Mouse (Mus musculus): ENCODE results near the gene Brd2. TPM values are rescaled to one million over a fixed set of nuclear protein-coding genes. Genes with fewer than 3 reads are reported as not detected.

The Brd2 gene
- total RNA-seq, 2 experiments from 2014 or later = 182 to 193 TPM

DNA sequence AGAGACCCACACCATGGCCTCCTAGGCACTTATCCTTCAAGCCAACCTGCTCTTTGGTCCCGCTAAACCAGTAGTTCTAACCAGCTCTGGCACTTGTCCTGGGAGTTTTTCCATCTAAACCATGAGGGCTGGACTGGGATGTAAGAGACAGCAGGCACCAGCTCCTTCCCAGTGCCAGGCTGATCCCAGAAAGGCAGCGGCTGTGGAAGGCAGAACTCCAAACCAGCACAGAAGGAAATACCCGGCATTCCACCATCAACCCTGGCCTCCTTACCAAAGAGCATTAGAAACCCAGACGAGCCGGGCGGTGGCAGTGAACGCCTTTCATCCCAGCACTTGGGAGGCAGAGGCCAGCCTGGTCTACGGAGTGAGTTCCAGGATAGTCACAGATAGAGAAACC, 12.1 kb downstream of the Brd2 start:
- DNase-seq = no peak

GRCm38 (mm10) chr17:34109806-34110195, 12.6 kb downstream of the Brd2 start:
- DNase-seq = no peak

- DNase-seq = no peak
These were observed 13.2 kb downstream of the Brd2 start for GRCm38 (mm10) chr17:34109038-34109805.

- no peak for DNase-seq
These were observed 14.0 kb downstream of the Brd2 start for GRCm38 (mm10) chr17:34108460-34108859.

GRCm38 (mm10) chr17:34107109-34107867, 15.1 kb downstream of the Brd2 start:
- DNase-seq = no peak

GRCm38 (mm10) chr17:34106555-34106954, 15.9 kb downstream of the Brd2 start:
- no peak for DNase-seq

GRCm38 (mm10) chr17:34104804-34105203, 17.6 kb downstream of the Brd2 start:
- no peak for DNase-seq

DNA sequence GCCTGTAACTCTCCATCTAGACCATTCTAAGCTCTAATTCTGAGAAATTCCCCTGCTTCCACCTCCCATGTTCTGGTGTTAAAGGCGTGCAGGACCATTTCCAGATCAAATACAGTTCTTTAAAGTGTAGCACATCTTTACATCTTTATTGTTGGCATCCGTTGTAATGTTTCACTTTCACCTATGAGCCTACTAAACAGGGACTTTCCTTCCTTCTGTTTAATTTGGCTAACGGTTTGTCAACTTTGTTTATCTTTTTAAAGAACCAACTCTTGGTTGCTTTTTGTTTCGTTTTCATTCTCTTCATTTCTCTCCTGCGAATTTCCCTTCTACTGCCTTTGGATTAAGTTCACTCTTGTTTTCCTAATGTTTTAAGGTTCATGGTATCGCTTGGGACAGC, 19.6 kb downstream of the Brd2 start:
- no peak for DNase-seq

- DNase-seq = peak; percentile 83 to 87
These were observed 20.8 kb downstream of the Brd2 start for GRCm38 (mm10) chr17:34101604-34102032.

- no peak for DNase-seq
These were observed 21.2 kb downstream of the Brd2 start for GRCm38 (mm10) chr17:34101185-34101584.

DNA sequence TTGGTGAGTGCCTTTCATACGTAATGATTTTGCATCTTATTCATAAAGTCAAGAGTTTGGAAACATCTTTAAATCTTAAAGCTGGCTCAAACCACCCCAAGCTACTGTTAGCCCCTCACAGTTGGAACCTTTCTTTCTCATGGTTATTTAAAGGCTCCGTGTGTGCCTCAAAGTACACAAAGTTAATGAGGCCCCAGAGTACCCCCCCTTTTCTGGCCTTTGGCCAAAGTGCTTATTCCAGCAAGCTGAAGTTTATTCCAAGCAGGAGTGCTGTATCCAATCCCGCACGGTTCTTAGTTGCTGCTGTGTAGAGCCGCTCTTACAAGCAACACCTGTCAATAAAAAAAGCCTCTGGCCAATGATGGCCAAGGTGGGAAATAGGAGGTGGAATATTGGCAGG, 22.9 kb downstream of the Brd2 start:
- no peak for DNase-seq

DNA sequence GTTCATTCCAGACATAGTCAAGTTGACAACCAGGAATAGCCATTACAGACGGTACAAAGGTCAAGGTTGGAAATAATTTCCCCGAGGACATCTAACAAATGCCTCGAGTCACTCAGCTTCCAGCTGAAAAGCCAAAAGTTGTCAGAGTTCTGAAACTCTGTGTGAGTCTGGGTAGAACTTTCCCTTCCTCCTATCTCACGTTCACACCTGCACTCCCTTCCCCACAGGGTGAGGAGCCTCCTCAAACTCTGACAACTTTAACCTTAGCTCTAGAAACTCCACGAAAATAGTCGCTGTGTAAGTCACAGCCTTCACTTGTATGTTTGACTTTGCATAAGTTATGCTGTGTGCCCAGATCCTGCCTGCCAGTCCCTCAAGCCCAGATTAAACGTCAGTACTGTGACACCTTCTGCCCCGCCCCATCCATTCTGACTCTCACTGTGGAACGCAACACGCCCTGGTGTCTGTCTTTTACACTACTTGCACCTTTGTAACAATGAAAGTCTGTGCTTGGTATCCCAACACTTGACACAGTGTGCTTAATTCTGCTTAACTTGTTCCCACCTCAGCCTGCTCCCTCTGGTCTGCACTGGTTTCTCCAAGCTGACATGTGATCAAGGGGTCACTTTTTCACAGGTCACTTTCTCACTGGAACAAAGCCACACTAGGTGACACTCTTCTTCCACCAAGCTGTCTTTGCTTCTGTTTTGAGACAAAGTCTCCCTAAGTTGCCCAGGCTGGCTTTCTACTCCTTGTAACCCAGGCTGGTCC, 23.5 kb downstream of the Brd2 start:
- DNase-seq = no peak

DNA sequence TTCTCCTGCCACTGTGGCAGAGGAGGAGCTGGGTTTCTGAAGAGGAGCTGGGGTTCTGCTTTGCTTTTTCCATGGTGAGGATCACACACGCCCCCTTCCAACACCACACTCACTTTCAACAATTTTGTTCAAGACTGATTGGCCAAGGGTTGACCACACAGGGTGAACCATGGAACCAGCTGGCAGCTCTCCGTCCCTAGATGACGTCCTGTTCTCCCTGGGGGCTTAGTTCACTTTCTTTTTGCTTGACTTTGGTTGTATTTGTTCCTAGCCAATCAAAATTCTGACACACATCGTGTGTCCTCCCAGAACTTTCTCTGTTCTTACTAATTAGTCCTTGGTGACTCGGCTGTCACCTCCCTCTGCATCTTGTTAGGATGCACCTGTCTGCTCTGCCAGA, 25.2 kb downstream of the Brd2 start:
- no peak for DNase-seq

- no peak for DNase-seq
These were observed 25.9 kb downstream of the Brd2 start for GRCm38 (mm10) chr17:34096497-34097010.

DNA sequence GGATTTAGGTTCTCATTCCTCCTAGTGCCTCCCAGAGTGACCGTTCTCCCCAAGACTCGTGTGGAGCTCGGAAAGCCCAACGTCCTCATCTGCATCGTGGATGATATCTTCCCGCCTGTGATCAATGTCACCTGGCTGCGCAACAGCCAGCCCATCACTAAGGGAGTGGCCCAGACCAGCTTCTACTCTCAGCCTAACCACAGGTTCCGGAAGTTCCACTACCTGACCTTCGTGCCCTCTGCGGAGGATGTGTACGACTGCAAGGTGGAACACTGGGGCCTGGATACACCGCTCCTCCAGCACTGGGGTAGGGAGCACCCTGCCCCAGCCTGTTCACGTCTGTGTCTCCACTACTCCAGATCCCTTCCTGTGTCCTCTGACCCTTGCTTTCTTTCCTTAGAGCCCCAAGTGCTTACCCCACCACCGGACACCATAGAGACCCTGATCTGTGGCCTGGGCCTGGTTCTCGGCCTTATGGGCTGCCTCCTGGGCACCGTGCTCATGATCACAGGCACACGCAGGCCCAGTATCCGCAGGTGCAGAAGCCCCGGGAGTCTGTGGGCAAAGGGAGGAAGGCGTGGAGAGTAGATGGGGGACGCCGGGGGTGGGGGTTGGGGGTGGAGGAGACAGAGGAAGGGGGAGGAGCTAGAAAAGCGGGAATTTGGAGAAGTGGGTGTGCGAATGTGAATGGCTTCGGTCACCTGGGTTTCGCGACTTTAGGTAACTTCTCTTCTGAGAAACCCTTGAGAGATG, 28.0 kb downstream of the Brd2 start:
- DNase-seq = no peak

DNA sequence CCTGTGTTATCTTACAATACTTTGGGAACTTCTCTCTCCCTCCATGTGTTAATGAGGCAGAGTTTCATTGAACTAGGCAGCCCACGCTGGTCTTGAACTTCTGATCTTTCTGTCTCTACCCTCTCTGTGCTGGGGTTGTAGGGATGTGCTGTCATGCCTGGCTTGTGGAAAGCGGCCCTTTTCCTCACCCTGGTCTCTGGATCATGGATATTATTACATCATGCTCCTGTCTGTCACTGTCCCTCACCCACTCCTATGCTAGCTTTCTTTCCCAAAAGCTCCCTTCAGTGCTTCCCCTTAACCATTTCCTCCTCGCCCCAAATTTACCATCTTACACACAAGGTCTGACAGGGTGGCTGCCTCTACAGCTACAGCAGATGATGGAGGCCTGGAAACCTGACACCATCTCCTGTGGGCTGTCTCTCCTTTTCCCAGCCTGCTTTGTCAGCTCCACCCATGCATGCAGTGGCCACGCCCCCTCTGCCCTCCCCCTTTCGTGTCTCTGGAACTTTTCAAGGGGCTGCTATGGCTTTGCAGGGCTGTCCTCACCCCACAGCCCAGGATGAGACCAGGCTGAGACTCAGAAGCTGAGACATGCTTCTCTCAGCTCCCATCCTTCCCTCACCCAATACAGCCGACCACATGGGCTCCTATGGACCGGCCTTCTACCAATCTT, 29.1 kb downstream of the Brd2 start:
- no peak for DNase-seq

GRCm38 (mm10) chr17:34092197-34092875, 30.1 kb downstream of the Brd2 start, which contains the start of gene H2-Oa:
Gene H2-Oa (plus strand): TSS chr17:34092340.
- no peak for DNase-seq

- no peak for DNase-seq
These were observed 31.5 kb downstream of the Brd2 start for GRCm38 (mm10) chr17:34090923-34091322.

DNA sequence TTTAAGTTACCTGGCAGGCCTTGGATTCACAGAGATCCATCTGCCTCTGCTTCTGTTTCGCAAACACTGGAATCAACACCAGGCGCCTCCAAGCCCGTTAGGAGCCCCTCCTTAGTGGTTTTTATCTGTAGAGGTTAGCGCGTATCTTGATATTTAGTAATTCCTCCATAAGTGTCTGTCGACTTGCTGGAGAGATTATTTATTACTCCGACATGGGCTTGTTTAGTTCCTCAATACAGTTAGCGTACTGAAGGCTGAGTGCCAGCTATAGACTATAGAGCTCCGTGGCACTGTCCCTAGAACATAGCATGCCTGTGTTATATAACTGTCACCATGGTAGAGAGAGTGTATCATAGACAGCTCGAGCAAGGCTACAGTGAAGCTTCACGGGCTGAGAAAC, 34.3 kb downstream of the Brd2 start:
- DNase-seq = no peak

DNA sequence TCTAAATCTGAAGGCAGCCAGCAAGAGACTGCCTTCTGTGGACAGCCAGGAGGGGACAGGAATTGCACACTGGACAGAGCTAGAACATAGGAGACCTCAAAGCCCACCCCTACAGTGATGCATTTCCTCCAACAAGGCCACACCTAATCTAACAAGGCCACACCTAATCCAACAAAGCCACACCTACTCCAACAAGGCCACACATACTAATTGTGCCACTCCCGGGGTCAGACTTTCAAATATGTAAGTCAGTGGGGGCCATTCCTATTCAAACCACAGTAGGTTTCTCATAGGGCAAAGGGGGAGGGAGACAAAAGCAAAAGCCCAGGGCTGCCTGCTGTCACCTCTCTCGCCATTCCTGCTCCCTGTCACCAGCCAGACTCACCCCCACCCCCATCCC, 35.0 kb downstream of the Brd2 start:
- DNase-seq = no peak

- no peak for DNase-seq
These were observed 39.3 kb downstream of the Brd2 start for GRCm38 (mm10) chr17:34083104-34083503.
